Mouse (Mus musculus): ENCODE data around the gene Rap1gap. TPM values are rescaled to one million over a fixed set of nuclear protein-coding genes. Genes with fewer than 3 reads are reported as not detected.

Gene Rap1gap
- polyA plus RNA-seq, 1 experiment, result 396 TPM

DNA sequence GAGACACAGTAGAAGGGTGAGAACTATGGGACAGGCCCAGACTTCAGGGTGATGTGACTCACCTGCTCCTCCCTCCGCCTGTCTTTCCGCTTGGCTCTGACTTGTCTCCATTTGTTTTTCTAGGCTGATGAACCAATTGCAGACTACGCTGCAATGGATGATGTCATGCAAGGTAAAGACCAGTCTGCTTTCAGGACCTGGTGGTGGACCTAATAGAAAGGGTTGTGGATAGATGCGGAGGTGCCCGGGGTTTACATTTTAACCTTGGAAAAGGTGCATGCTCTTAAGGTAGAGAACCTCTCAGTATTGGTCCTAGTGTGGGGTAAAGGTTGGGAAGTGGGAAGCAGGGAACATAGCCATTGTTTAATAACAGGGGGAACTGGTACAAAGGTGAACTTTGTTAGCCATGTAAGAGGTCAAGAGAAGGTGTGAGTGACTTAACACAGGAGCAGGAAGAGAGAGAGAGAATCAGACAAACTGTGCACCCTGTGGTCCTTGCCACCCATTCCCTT is 11.6 kb upstream of the Rap1gap start:
- Histone ChIP-seq H3K4me3 (replicated peaks; ENCODE audit: insufficient read depth, low read depth, low read length) (no peak overlapping the region), H3K27me3 (ENCODE audit: control insufficient read depth, insufficient read depth, low read length) (no peaks in the 10 kb centered on the region), H3K4me1 (ENCODE audit: control insufficient read depth, insufficient read depth, low read length) (no peaks in the 10 kb centered on the region), H3K27ac (ENCODE audit: insufficient read depth, low read length) (no peak overlapping the region)
- 97% methylated on average over 5 of the region's 5 CpGs for WGBS
- no peak for TF ChIP-seq CTCF (IDR thresholded peaks at IDR 0.05; ENCODE audit: borderline replicate concordance, insufficient read depth, low read depth, low read length)
- no peak for TF ChIP-seq POLR2A (IDR thresholded peaks at IDR 0.05; ENCODE audit: borderline replicate concordance, insufficient read depth, low read length)
- no peak for DNase-seq

DNA sequence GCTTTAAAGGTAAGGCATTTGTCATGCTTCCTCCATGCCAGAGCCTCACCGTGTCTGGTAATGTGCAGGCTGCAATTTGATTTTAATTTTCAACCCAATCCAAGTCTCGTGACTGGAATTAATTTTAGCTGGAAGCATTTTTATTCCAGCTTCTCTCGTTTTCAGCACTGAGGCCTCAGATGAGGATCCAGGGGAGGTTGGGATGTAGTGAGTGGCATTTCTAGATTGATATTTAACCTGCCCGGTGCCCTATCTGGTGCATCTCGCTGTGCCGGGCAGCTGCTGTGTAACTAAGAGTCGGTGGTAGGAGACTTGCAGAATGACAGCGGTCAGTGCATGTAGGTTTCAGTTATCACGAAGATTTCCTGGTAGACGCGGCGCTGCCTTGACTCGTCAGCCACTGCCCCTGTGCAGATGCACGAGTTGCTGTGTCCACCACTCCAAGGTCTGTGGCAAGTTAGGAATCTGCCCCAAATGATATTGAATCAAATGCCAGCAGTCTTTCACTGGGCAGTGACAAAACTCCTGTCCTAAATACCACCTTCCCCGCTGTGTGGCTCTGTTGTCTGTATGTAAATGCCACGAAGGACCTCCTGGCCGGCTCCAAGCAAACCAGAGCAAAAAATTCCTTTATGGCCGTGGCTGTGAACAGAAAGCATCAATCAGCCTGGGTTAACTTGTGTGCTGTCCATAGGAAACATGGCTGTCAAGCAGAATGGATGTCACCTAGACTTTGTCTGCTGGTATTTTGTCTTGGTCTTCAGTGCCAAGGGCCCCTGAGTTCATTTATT is 9.1 kb upstream of the Rap1gap start:
- peaks cover 4% of the 10 kb centered on the region for H3K4me1 ChIP-seq (ENCODE audit: control insufficient read depth, insufficient read depth, low read length)
- TF ChIP-seq POLR2A (IDR thresholded peaks at IDR 0.05; ENCODE audit: borderline replicate concordance, insufficient read depth, low read length) (no peak), CTCF (IDR thresholded peaks at IDR 0.05; ENCODE audit: borderline replicate concordance, insufficient read depth, low read depth, low read length) (no peak)
- H3K4me3 ChIP-seq (replicated peaks; ENCODE audit: insufficient read depth, low read depth, low read length), result no peak overlapping the region
- 52% methylated on average over 18 of the region's 18 CpGs for WGBS
- no peak overlapping the region for H3K27ac ChIP-seq (ENCODE audit: insufficient read depth, low read length)
- no peaks in the 10 kb centered on the region for H3K27me3 ChIP-seq (ENCODE audit: control insufficient read depth, insufficient read depth, low read length)
- DNase-seq, result no peak

- 75% methylated on average over 8 of the region's 8 CpGs for WGBS
- Histone ChIP-seq H3K27ac (ENCODE audit: insufficient read depth, low read length) (no peak overlapping the region), H3K4me1 (ENCODE audit: control insufficient read depth, insufficient read depth, low read length) (peaks cover 20% of the 10 kb centered on the region), H3K27me3 (ENCODE audit: control insufficient read depth, insufficient read depth, low read length) (no peaks in the 10 kb centered on the region), H3K4me3 (replicated peaks; ENCODE audit: insufficient read depth, low read depth, low read length) (no peak overlapping the region)
- DNase-seq, result no peak
- no peak for TF ChIP-seq CTCF (IDR thresholded peaks at IDR 0.05; ENCODE audit: borderline replicate concordance, insufficient read depth, low read depth, low read length)
- TF ChIP-seq POLR2A (IDR thresholded peaks at IDR 0.05; ENCODE audit: borderline replicate concordance, insufficient read depth, low read length), result no peak
Measured at GRCm38 (mm10) chr4:137657674-137658073, 6.9 kb upstream of the Rap1gap start.

DNA sequence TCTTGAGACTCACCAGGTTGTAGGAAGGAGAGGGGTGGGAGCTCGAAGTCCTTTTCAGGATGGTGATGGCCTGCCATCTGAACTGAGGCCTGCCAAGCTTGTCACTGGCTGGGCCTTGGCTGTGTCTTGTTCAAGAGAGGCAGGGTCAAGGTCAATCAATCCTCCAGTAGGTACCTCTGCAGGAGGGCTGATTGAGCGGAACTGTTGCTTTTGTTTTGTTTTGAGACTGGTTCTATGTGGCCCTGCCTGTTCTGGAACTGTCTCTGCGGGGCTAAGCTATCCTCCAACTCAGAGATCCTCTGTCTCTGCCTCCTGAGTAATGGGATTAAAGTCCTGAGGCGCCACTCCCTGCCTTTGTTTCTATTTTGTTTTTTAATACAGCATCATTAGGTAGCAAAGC is 5.0 kb upstream of the Rap1gap start:
- WGBS, result 71% methylated on average over 4 of the region's 4 CpGs
- Histone ChIP-seq H3K4me3 (replicated peaks; ENCODE audit: insufficient read depth, low read depth, low read length) (no peak overlapping the region), H3K27me3 (ENCODE audit: control insufficient read depth, insufficient read depth, low read length) (no peaks in the 10 kb centered on the region), H3K27ac (ENCODE audit: insufficient read depth, low read length) (no peak overlapping the region), H3K4me1 (ENCODE audit: control insufficient read depth, insufficient read depth, low read length) (peaks cover 33% of the 10 kb centered on the region)
- TF ChIP-seq POLR2A (IDR thresholded peaks at IDR 0.05; ENCODE audit: borderline replicate concordance, insufficient read depth, low read length), result no peak
- TF ChIP-seq CTCF (IDR thresholded peaks at IDR 0.05; ENCODE audit: borderline replicate concordance, insufficient read depth, low read depth, low read length), result no peak
- no peak for DNase-seq

DNA sequence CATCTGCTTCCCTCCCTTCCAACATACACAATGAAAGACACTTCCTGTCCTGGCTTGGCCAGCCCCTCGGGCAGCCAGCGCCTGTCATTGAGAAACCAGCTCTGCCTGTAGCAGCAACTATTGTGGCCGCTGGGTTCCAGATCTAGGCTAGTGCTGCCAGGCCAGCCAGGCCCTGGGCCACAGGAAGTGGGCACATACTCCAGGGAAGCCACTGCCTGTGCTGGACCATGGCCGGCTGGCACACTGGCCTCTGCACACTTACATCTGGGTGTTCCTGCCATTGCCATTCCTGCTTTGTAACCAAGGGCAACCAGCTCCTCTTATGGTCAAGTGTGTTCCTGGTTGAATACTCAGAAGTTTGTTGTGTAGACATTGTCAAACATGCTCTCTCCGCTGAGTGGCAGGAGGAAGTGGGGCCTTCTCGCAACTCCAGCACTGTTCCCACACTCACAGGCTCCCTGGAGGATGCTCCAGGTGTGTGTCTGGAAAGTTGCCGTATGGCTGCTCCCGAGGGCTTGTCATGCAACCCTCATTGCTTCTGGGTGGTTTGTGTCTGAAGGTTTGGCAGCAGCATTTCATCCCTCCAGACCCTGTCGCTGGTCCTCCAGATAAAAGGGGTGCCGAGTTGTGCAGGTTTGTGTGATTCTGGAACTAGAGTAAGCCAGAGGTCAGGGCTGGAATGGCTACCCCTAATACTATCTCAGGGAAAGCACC is 4.0 kb upstream of the Rap1gap start:
- whole genome bisulfite sequencing, result 37% methylated on average over 10 of the region's 10 CpGs
- Histone ChIP-seq H3K27ac (ENCODE audit: insufficient read depth, low read length) (peak overlapping the region; percentile 88), H3K4me3 (replicated peaks; ENCODE audit: insufficient read depth, low read depth, low read length) (no peak overlapping the region), H3K4me1 (ENCODE audit: control insufficient read depth, insufficient read depth, low read length) (peaks cover 33% of the 10 kb centered on the region), H3K27me3 (ENCODE audit: control insufficient read depth, insufficient read depth, low read length) (no peaks in the 10 kb centered on the region)
- TF ChIP-seq POLR2A (IDR thresholded peaks at IDR 0.05; ENCODE audit: borderline replicate concordance, insufficient read depth, low read length), result no peak
- TF ChIP-seq CTCF (IDR thresholded peaks at IDR 0.05; ENCODE audit: borderline replicate concordance, insufficient read depth, low read depth, low read length), result no peak
- peak in 1 of 2 experiments; percentile 41 for DNase-seq

DNA sequence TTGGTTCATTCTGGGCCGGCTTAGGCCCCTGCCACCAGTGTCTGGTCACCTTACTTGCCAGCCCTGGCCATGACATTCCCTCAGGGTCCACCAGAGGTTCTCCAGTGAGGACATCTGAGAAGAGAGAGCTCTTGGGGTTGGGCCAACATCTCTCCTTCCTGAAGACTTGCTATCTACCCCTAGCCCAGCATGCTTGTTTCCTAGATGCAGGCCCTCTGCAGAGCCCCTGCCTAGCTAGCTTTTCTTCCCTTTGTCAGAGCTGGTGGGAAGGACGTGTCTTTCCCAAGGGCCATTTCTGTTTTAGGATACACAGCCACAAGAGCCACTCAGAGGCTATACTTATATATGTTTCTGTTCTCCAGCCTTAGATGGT is 3.5 kb upstream of the Rap1gap start:
- peaks cover 33% of the 10 kb centered on the region for H3K4me1 ChIP-seq (ENCODE audit: control insufficient read depth, insufficient read depth, low read length)
- no peak overlapping the region for H3K4me3 ChIP-seq (replicated peaks; ENCODE audit: insufficient read depth, low read depth, low read length)
- no peak for DNase-seq
- peak overlapping the region; percentile 88 for H3K27ac ChIP-seq (ENCODE audit: insufficient read depth, low read length)
- H3K27me3 ChIP-seq (ENCODE audit: control insufficient read depth, insufficient read depth, low read length), result no peaks in the 10 kb centered on the region
- 42% methylated on average over 2 of the region's 2 CpGs for WGBS
- TF ChIP-seq CTCF (IDR thresholded peaks at IDR 0.05; ENCODE audit: borderline replicate concordance, insufficient read depth, low read depth, low read length), result no peak
- no peak for TF ChIP-seq POLR2A (IDR thresholded peaks at IDR 0.05; ENCODE audit: borderline replicate concordance, insufficient read depth, low read length)

GRCm38 (mm10) chr4:137661547-137661946 is 3.0 kb upstream of the Rap1gap start:
- peak overlapping the region; percentile 88 for H3K27ac ChIP-seq (ENCODE audit: insufficient read depth, low read length)
- TF ChIP-seq CTCF (IDR thresholded peaks at IDR 0.05; ENCODE audit: borderline replicate concordance, insufficient read depth, low read depth, low read length), result no peak
- TF ChIP-seq POLR2A (IDR thresholded peaks at IDR 0.05; ENCODE audit: borderline replicate concordance, insufficient read depth, low read length), result no peak
- 2% methylated on average over 6 of the region's 6 CpGs for WGBS
- DNase-seq, result peak; percentile 66 to 80
- no peaks in the 10 kb centered on the region for H3K27me3 ChIP-seq (ENCODE audit: control insufficient read depth, insufficient read depth, low read length)
- no peak overlapping the region for H3K4me3 ChIP-seq (replicated peaks; ENCODE audit: insufficient read depth, low read depth, low read length)
- peaks cover 37% of the 10 kb centered on the region for H3K4me1 ChIP-seq (ENCODE audit: control insufficient read depth, insufficient read depth, low read length)

Data from cerebellum, adult 2 months (tissue).